Mouse (Mus musculus): ENCODE data around the gene Ctdsp1.
A peak's percentile ranks its signal among the peaks of the same experiment; 100 is the strongest.
"Not testable (repeated sequence)": the region's sequence is repeated elsewhere in the genome, so short reads cannot be mapped to it uniquely, and the experiment has no call there.

The Ctdsp1 gene

GRCm38 (mm10) chr1:74379058-74379504 lies 12.2 kb upstream of the Ctdsp1 start:
- DNase-seq = no peak

- DNase-seq = no peak
Measured at GRCm38 (mm10) chr1:74380484-74380883, 10.8 kb upstream of the Ctdsp1 start.

GRCm38 (mm10) chr1:74381588-74382021 lies 9.7 kb upstream of the Ctdsp1 start:
- DNase-seq = no peak

- DNase-seq = no peak
Measured at GRCm38 (mm10) chr1:74383385-74383784, 7.9 kb upstream of the Ctdsp1 start.

GRCm38 (mm10) chr1:74384525-74384924 lies 6.8 kb upstream of the Ctdsp1 start:
- no peak for DNase-seq

GRCm38 (mm10) chr1:74385064-74385463 lies 6.2 kb upstream of the Ctdsp1 start:
- DNase-seq = no peak

- no peak for DNase-seq
Measured at GRCm38 (mm10) chr1:74385531-74385930, 5.8 kb upstream of the Ctdsp1 start.

- no peak for DNase-seq
Measured at GRCm38 (mm10) chr1:74386363-74386713, 5.0 kb upstream of the Ctdsp1 start.

- peak; percentile 95 for DNase-seq
Measured at GRCm38 (mm10) chr1:74386714-74387385, 4.5 kb upstream of the Ctdsp1 start.

GRCm38 (mm10) chr1:74387386-74387988 lies 3.8 kb upstream of the Ctdsp1 start:
- DNase-seq = no peak

GRCm38 (mm10) chr1:74388398-74388920 lies 2.9 kb upstream of the Ctdsp1 start:
- no peak for DNase-seq

GRCm38 (mm10) chr1:74389831-74390286 lies 1.4 kb upstream of the Ctdsp1 start:
- peak; percentile 70 for DNase-seq

- peak; percentile 87 for DNase-seq
Measured at GRCm38 (mm10) chr1:74390287-74390906, 912 bp upstream of the Ctdsp1 start.

- DNase-seq = peak; percentile 88
Measured at GRCm38 (mm10) chr1:74391844-74392441, 634 bp downstream of the Ctdsp1 start.

- no peak for DNase-seq
Measured at GRCm38 (mm10) chr1:74392446-74392994, 1.2 kb downstream of the Ctdsp1 start.

- peak; percentile 27 for DNase-seq
Measured at GRCm38 (mm10) chr1:74393010-74393409, 1.7 kb downstream of the Ctdsp1 start.

GRCm38 (mm10) chr1:74393697-74394096 lies 2.4 kb downstream of the Ctdsp1 start:
- no peak for DNase-seq

- no peak for DNase-seq
Measured at GRCm38 (mm10) chr1:74394311-74394710, 3.0 kb downstream of the Ctdsp1 start.

- DNase-seq = no peak
Measured at GRCm38 (mm10) chr1:74394858-74395257, 3.5 kb downstream of the Ctdsp1 start.

- DNase-seq = no peak
Measured at GRCm38 (mm10) chr1:74395290-74395689, 4.0 kb downstream of the Ctdsp1 start.

GRCm38 (mm10) chr1:74396456-74397222 lies 5.3 kb downstream of the Ctdsp1 start:
- DNase-seq = not testable (repeated sequence)

GRCm38 (mm10) chr1:74397268-74397918 lies 6.1 kb downstream of the Ctdsp1 start:
- DNase-seq = peak; percentile 88

Data from thymus, postnatal 4 days (tissue).